Mouse (Mus musculus) lung, postnatal 0 days (tissue): ENCODE data around the gene Tuba8.

Source experiments
- CTCF ChIP-seq: IDR thresholded peaks from 2 replicates; pipeline ENCODE4 v1.5.1; 2016; ENCODE audit warnings: antibody characterized with exemption, mild to moderate bottlenecking
- EP300 ChIP-seq: IDR thresholded peaks from 2 replicates; pipeline ENCODE4 v1.6.1; 2016; ENCODE audit warnings: antibody characterized with exemption, mild to moderate bottlenecking, control low read depth

GRCm38 (mm10) chr6:121177118-121177708, 33.3 kb upstream of the Tuba8 start:
- TF ChIP-seq EP300 (no peak), CTCF (no peak)
